Mouse (Mus musculus) right cerebral cortex, postnatal 25 days (tissue): Measurements from ENCODE around the gene Arl5b.

Experiments used
- DNase-seq: peaks from one replicate; pipeline ENCODE4 v3.0.0; 2022

The Arl5b gene

GRCm38 (mm10) chr2:15049117-15049873 lies at the start of gene Arl5b:
Gene Arl5b, plus strand, starts transcription at chr2:15049395.
- peak; percentile 91 for DNase-seq

- DNase-seq: no peak
Observed at GRCm38 (mm10) chr2:15007531-15007930, 41.7 kb upstream of the Arl5b start.

GRCm38 (mm10) chr2:15008072-15008471 lies 41.1 kb upstream of the Arl5b start:
- DNase-seq: no peak

- no peak for DNase-seq
Observed at GRCm38 (mm10) chr2:15026817-15027216, 22.4 kb upstream of the Arl5b start.

- DNase-seq: no peak
Observed at GRCm38 (mm10) chr2:15027816-15028215, 21.4 kb upstream of the Arl5b start.

GRCm38 (mm10) chr2:15038705-15039104 lies 10.5 kb upstream of the Arl5b start:
- no peak for DNase-seq

GRCm38 (mm10) chr2:15040326-15040725 lies 8.9 kb upstream of the Arl5b start:
- no peak for DNase-seq

GRCm38 (mm10) chr2:15054496-15054895 lies 5.3 kb downstream of the Arl5b start:
- DNase-seq: no peak

- peak; percentile 96 for DNase-seq
Observed at GRCm38 (mm10) chr2:15054945-15055637, 5.9 kb downstream of the Arl5b start, which contains the start of gene Nsun6. Gene Nsun6, minus strand, starts transcription at chr2:15055069.

GRCm38 (mm10) chr2:15055741-15056151 lies 6.6 kb downstream of the Arl5b start:
- no peak for DNase-seq

- DNase-seq: no peak
Observed at GRCm38 (mm10) chr2:15058227-15058626, 9.0 kb downstream of the Arl5b start.

GRCm38 (mm10) chr2:15060856-15061255 lies 11.7 kb downstream of the Arl5b start:
- no peak for DNase-seq

GRCm38 (mm10) chr2:15063815-15064214 lies 14.6 kb downstream of the Arl5b start:
- no peak for DNase-seq

- DNase-seq: no peak
Observed at GRCm38 (mm10) chr2:15064380-15065269, 15.4 kb downstream of the Arl5b start.

GRCm38 (mm10) chr2:15065447-15065846 lies 16.3 kb downstream of the Arl5b start:
- DNase-seq: no peak

- DNase-seq: no peak
Observed at GRCm38 (mm10) chr2:15067091-15067490, 17.9 kb downstream of the Arl5b start.

GRCm38 (mm10) chr2:15083702-15084101 lies 34.5 kb downstream of the Arl5b start:
- no peak for DNase-seq

GRCm38 (mm10) chr2:15087308-15087707 lies 38.1 kb downstream of the Arl5b start:
- DNase-seq: no peak

- no peak for DNase-seq
Observed at GRCm38 (mm10) chr2:15096514-15097090, 47.4 kb downstream of the Arl5b start.

- DNase-seq: no peak
Observed at GRCm38 (mm10) chr2:15104386-15104785, 55.2 kb downstream of the Arl5b start.

- no peak for DNase-seq
Observed at GRCm38 (mm10) chr2:15111290-15111689, 62.1 kb downstream of the Arl5b start.

GRCm38 (mm10) chr2:15111808-15112440 lies 62.7 kb downstream of the Arl5b start:
- no peak for DNase-seq
